Mouse (Mus musculus) ES-E14 (cell line): ENCODE results near the gene Grm5.

ENCODE experiments used
- CHD2 ChIP-seq: IDR thresholded peaks from 2 replicates; pipeline ENCODE4 v1.6.1; 2014; ENCODE audit warnings: mild to moderate bottlenecking, low read depth, low read length, inconsistent platforms
- HCFC1 ChIP-seq: IDR thresholded peaks from 2 replicates; pipeline ENCODE4 v1.6.1; 2012; ENCODE audit warnings: low read length, inconsistent platforms, borderline replicate concordance; ENCODE audit not compliant: insufficient read depth
- MAFK ChIP-seq: IDR thresholded peaks from 2 replicates; pipeline ENCODE4 v1.6.1; 2014; ENCODE audit warnings: mild to moderate bottlenecking, low read depth, low read length, inconsistent platforms; ENCODE audit not compliant: insufficient read depth
- ZC3H11A ChIP-seq: IDR thresholded peaks from 2 replicates; pipeline ENCODE4 v1.6.1; 2012; ENCODE audit warnings: low read depth, mild to moderate bottlenecking, inconsistent platforms, low read length, borderline replicate concordance
- ZNF384 ChIP-seq: IDR thresholded peaks from 2 replicates; pipeline ENCODE4 v1.6.1; 2012; ENCODE audit warnings: low read depth, low read length, inconsistent platforms

DNA sequence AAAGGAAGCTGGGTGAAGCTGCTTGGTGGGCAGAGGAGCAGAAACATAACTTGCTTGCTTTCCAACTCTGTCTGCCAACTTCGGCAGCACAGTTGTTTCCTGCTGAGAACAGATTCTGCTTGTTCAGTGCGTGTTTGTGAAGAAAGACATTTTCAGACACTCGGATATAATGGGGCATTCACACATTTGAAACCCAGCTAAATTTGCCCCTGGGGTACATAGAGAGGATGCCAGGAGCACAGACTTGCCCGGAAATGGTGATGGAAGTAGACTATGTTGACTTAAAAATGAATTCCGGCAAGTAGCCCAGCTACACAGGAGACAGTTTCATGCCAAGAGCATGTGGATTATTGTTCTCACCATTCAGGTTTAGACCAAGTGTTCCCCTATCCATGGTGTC, 342.0 kb downstream of the Grm5 start:
- no peak for TF ChIP-seq CHD2
- TF ChIP-seq ZNF384, result no peak
- no peak for TF ChIP-seq MAFK
- no peak for TF ChIP-seq HCFC1
- no peak for TF ChIP-seq ZC3H11A
